Mouse (Mus musculus): Measurements from ENCODE around the gene Ube2g1.

Ube2g1 gene

GRCm38 (mm10) chr11:72606694-72607407 is at the start of gene Ube2g1:
Ube2g1 (plus strand) TSS chr11:72607283.
- peak; percentile 99 to 100 for DNase-seq (ENCODE audit: inconsistent age in 2 of 2, low spot score in 1 of 2)

GRCm38 (mm10) chr11:72558155-72558554 is 48.9 kb upstream of the Ube2g1 start:
- peak in 1 of 2 experiments; percentile 58 for DNase-seq (ENCODE audit: inconsistent age in 2 of 2, low spot score in 1 of 2)

GRCm38 (mm10) chr11:72560661-72561060 is 46.4 kb upstream of the Ube2g1 start:
- DNase-seq (ENCODE audit: inconsistent age in 2 of 2, low spot score in 1 of 2) = no peak

GRCm38 (mm10) chr11:72564232-72564807 is 42.8 kb upstream of the Ube2g1 start:
- peak in 1 of 2 experiments; percentile 74 for DNase-seq (ENCODE audit: inconsistent age in 2 of 2, low spot score in 1 of 2)

GRCm38 (mm10) chr11:72566304-72566703 is 40.8 kb upstream of the Ube2g1 start:
- no peak for DNase-seq (ENCODE audit: inconsistent age in 2 of 2, low spot score in 1 of 2)

GRCm38 (mm10) chr11:72566816-72567338 is 40.2 kb upstream of the Ube2g1 start:
- no peak for DNase-seq (ENCODE audit: inconsistent age in 2 of 2, low spot score in 1 of 2)

- DNase-seq (ENCODE audit: inconsistent age in 2 of 2, low spot score in 1 of 2) = peak in 1 of 2 experiments; percentile 49
Measured at GRCm38 (mm10) chr11:72569051-72569450, 38.0 kb upstream of the Ube2g1 start.

- DNase-seq (ENCODE audit: inconsistent age in 2 of 2, low spot score in 1 of 2) = no peak
Measured at GRCm38 (mm10) chr11:72569671-72570318, 37.3 kb upstream of the Ube2g1 start.

GRCm38 (mm10) chr11:72570319-72570979 is 36.6 kb upstream of the Ube2g1 start:
- peak; percentile 81 to 95 for DNase-seq (ENCODE audit: inconsistent age in 2 of 2, low spot score in 1 of 2)

GRCm38 (mm10) chr11:72573819-72574218 is 33.3 kb upstream of the Ube2g1 start:
- peak; percentile 38 to 72 for DNase-seq (ENCODE audit: inconsistent age in 2 of 2, low spot score in 1 of 2)

GRCm38 (mm10) chr11:72576111-72576465 is 31.0 kb upstream of the Ube2g1 start:
- peak in 1 of 2 experiments; percentile 19 for DNase-seq (ENCODE audit: inconsistent age in 2 of 2, low spot score in 1 of 2)

GRCm38 (mm10) chr11:72576466-72577351 is 30.4 kb upstream of the Ube2g1 start:
- DNase-seq (ENCODE audit: inconsistent age in 2 of 2, low spot score in 1 of 2) = peak; percentile 30 to 67

GRCm38 (mm10) chr11:72578471-72578870 is 28.6 kb upstream of the Ube2g1 start:
- DNase-seq (ENCODE audit: inconsistent age in 2 of 2, low spot score in 1 of 2) = no peak

GRCm38 (mm10) chr11:72581609-72582447 is 25.3 kb upstream of the Ube2g1 start:
- DNase-seq (ENCODE audit: inconsistent age in 2 of 2, low spot score in 1 of 2) = no peak

GRCm38 (mm10) chr11:72582448-72582705 is 24.7 kb upstream of the Ube2g1 start:
- no peak for DNase-seq (ENCODE audit: inconsistent age in 2 of 2, low spot score in 1 of 2)

GRCm38 (mm10) chr11:72583092-72583491 is 24.0 kb upstream of the Ube2g1 start:
- peak in 1 of 2 experiments; percentile 24 for DNase-seq (ENCODE audit: inconsistent age in 2 of 2, low spot score in 1 of 2)

- no peak for DNase-seq (ENCODE audit: inconsistent age in 2 of 2, low spot score in 1 of 2)
Measured at GRCm38 (mm10) chr11:72586570-72586969, 20.5 kb upstream of the Ube2g1 start.

- DNase-seq (ENCODE audit: inconsistent age in 2 of 2, low spot score in 1 of 2) = no peak
Measured at GRCm38 (mm10) chr11:72587537-72588233, 19.4 kb upstream of the Ube2g1 start.
